Mouse (Mus musculus): ENCODE data around the gene Plb1.

DNA sequence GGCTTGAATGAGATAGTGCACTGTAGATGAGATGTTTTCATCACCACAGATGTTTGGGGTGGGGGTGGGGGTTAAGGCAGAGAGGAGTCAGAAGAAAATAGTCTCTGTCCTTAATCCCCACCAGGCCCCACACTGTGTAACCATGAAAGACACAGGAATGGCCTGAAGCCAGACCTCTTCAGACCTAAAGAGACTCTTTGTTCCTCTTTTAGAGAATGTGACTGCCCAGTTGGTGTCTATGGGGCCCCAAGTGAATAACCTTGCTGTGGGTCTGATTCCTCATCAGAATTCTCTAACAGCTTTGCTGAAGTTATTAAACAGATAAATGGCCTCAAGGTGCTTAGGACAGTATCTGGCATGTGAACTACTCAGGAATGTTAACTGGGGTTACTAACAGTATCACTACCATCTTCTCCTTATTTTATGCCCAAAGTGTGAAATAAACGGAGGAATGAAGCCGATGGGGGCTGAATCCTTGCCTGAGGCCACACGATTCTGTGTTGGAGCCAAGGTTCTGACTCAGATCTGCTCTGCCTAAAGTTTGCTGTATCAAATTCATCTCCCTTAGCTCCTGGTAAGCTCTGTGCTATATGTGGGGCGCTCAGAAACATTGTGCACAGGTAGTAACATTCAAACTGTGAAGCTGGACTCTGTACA, 172.8 kb downstream of the Plb1 start:
- no peak for TF ChIP-seq POLR2A (IDR thresholded peaks at IDR 0.05; ENCODE audit: control insufficient read depth, low read depth, low read length)
- TF ChIP-seq CTCF (IDR thresholded peaks at IDR 0.05; ENCODE audit: control insufficient read depth, insufficient read depth, insufficient replicate concordance, low read depth, low read length) = no peak
